8 mouse cellular contexts compared by ENCODE assay signal in the genomic region with DNA sequence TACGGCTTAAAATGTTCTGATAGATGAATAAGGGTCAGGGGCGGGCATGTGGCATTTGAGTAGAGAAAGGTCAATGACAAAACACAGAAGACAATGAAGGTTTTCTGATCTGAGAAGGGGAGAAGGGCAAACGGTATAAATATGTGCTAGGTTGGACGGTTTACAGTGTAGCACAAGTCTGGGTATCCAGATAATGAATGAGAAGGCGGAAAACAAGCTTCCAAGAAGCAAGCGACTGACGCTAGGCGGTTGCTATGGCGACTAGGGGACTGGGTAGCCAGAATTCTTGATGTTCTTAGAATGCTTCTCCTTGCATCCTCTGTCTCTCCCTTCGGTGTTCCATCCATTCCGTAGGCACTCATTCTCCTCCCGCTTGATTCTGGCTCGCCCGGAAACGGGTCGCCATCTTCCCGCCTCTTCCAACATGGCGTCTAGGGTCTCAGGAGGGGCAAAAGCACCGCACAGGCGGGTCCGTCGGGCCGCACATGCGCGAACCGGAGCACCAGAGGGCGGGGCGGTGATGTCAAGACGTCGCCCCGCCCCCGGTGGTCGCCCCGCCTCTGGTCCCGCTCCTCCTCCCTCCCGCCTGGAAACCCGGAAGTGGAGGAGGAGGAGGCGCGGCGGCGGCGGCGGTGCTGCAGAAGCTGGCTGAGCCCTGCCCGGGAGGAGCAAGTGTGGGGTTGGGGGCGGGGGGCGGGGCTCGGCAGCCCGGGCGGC. TPM values are rescaled to one million over a fixed set of nuclear protein-coding genes. Genes with fewer than 3 reads are reported as not detected.
DNase-seq lines count a peak whose midpoint lies in the region; ATAC-seq and TF ChIP-seq lines count a peak whose summit lies in the region.

A gene (plus strand): TSS at position 600 of the 717 bp plus-strand sequence.

- H3K27me3 ChIP-seq in ES-Bruce4 (ENCODE audit: control insufficient read depth, insufficient read depth, low read length, poor library complexity, severe bottlenecking): no peaks in the 10 kb centered on the region
- 0 out of 2 replicates have a peak, but pooled peaks cover 3% of the 10 kb centered on the region for H3K27me3 ChIP-seq in forebrain, embryonic 13.5 days
- no peaks in the 10 kb centered on the region for H3K27me3 ChIP-seq in liver, postnatal 0 days (ENCODE audit: insufficient read depth, low read length)
- H3K27me3 ChIP-seq in neural tube, embryonic 14.5 days (ENCODE audit: control insufficient read depth, insufficient read depth, low read length): no peaks in the 10 kb centered on the region

- no peak for TF ChIP-seq CTCF in ES-Bruce4 (IDR thresholded peaks at IDR 0.05; ENCODE audit: low read depth, low read length)
- TF ChIP-seq CTCF in liver, postnatal 0 days (IDR thresholded peaks at IDR 0.05; ENCODE audit: low read depth): no peak

- DNase-seq in heart, postnatal 10 days: peak; percentile 98
- no peak for DNase-seq in large intestine, adult 2 months (ENCODE audit: low read depth, low spot score)
- DNase-seq in liver, postnatal 0 days: peak; percentile 98
- peak; percentile 100 for DNase-seq in testis, postnatal 10 days (ENCODE audit: low spot score)

- H3K36me3 ChIP-seq in ES-Bruce4 (ENCODE audit: control insufficient read depth, insufficient read depth, low read length, poor library complexity, severe bottlenecking): no peaks in the 10 kb centered on the region
- H3K36me3 ChIP-seq in forebrain, embryonic 13.5 days (ENCODE audit: poor library complexity, severe bottlenecking): no peaks in the 10 kb centered on the region
- H3K36me3 ChIP-seq in liver, postnatal 0 days (replicated peaks; ENCODE audit: insufficient read depth, low read length): no peaks in the 10 kb centered on the region
- H3K36me3 ChIP-seq in neural tube, embryonic 14.5 days (ENCODE audit: control insufficient read depth, insufficient read depth, low read length): no peaks in the 10 kb centered on the region

- peak within 1 kb of the TSS; percentile 75 for H3K27ac ChIP-seq in ES-Bruce4 (ENCODE audit: insufficient read depth, low read length)
- peak within 1 kb of the TSS; percentile 88 for H3K27ac ChIP-seq in forebrain, embryonic 13.5 days
- peak within 1 kb of the TSS; percentile 73 for H3K27ac ChIP-seq in liver, postnatal 0 days (ENCODE audit: low read depth)
- H3K27ac ChIP-seq in neural tube, embryonic 14.5 days (ENCODE audit: low read depth, low read length): peak within 1 kb of the TSS; percentile 93

- no peaks in the 10 kb centered on the region for H3K9me3 ChIP-seq in ES-Bruce4 (replicated peaks; ENCODE audit: control insufficient read depth, insufficient read depth, low read length, poor library complexity, severe bottlenecking)
- no peaks in the 10 kb centered on the region for H3K9me3 ChIP-seq in forebrain, embryonic 13.5 days (replicated peaks)
- no peaks in the 10 kb centered on the region for H3K9me3 ChIP-seq in liver, postnatal 0 days (ENCODE audit: low read length)
- no peaks in the 10 kb centered on the region for H3K9me3 ChIP-seq in neural tube, embryonic 14.5 days (ENCODE audit: control insufficient read depth, low read length)

- TF ChIP-seq POLR2A in ES-Bruce4 (IDR thresholded peaks at IDR 0.05; ENCODE audit: insufficient read depth, low read length): peak; percentile 51

- peak within 1 kb of the TSS; percentile 68 for H3K9ac ChIP-seq in ES-Bruce4 (ENCODE audit: low read depth, poor library complexity, severe bottlenecking)
- H3K9ac ChIP-seq in forebrain, embryonic 13.5 days: peak within 1 kb of the TSS; percentile 75
- peak within 1 kb of the TSS; percentile 76 for H3K9ac ChIP-seq in liver, postnatal 0 days (replicated peaks)
- peak within 1 kb of the TSS; percentile 67 for H3K9ac ChIP-seq in neural tube, embryonic 14.5 days (replicated peaks; ENCODE audit: low read depth, low read length)

- peak within 1 kb of the TSS; percentile 80 for H3K4me2 ChIP-seq in forebrain, embryonic 13.5 days
- peak within 1 kb of the TSS; percentile 95 for H3K4me2 ChIP-seq in liver, postnatal 0 days (ENCODE audit: low read depth, low read length)
- H3K4me2 ChIP-seq in neural tube, embryonic 14.5 days (ENCODE audit: low read depth, low read length): peak within 1 kb of the TSS; percentile 66

- 6% methylated on average over 47 of the region's 49 CpGs for WGBS in forebrain, embryonic 13.5 days
- 6% methylated on average over 43 of the region's 49 CpGs for WGBS in large intestine, adult 2 months
- 8% methylated on average over 40 of the region's 49 CpGs for WGBS in liver, postnatal 0 days (ENCODE audit: insufficient replicate concordance)
- 8% methylated on average over 37 of the region's 49 CpGs for WGBS in neural tube, embryonic 14.5 days

- peak within 1 kb of the TSS; percentile 85 for H3K4me3 ChIP-seq in ES-Bruce4 (ENCODE audit: low read depth, low read length)
- H3K4me3 ChIP-seq in forebrain, embryonic 13.5 days: peak within 1 kb of the TSS; percentile 61
- H3K4me3 ChIP-seq in liver, postnatal 0 days (ENCODE audit: low read depth, low read length): peak within 1 kb of the TSS; percentile 87
- peak within 1 kb of the TSS; percentile 53 for H3K4me3 ChIP-seq in neural tube, embryonic 14.5 days (ENCODE audit: low read depth, low read length)

- peak; percentile 37; the same call in 1 of the 2 replicates for TF ChIP-seq EP300 in ES-Bruce4 (IDR thresholded peaks at IDR 0.05; ENCODE audit: insufficient read depth, low read depth, low read length)
- TF ChIP-seq EP300 in liver, postnatal 0 days (IDR thresholded peaks at IDR 0.05; ENCODE audit: low read depth): peak; percentile 12; the same call in 1 of the 2 replicates

- peak; percentile 86 for ATAC-seq in cerebellum, adult (ENCODE audit: insufficient number of reproducible peaks, low FRiP score, low TSS enrichment)
- ATAC-seq in forebrain, embryonic 13.5 days: peak; percentile 97
- ATAC-seq in liver, postnatal 0 days: peak; percentile 97
- peak; percentile 95 for ATAC-seq in neural tube, embryonic 14.5 days (ENCODE audit: low read depth)

- intact Hi-C loops in heart, postnatal 10 days (cut with DNase I): loop anchor here (2.0 to 10.0 kb wide), 2 partner anchors 111 to 465 kb away; a partner anchor contains a TSS

- peaks cover 2% of the 10 kb centered on the region for H3K4me1 ChIP-seq in ES-Bruce4 (ENCODE audit: control insufficient read depth, insufficient read depth, low read length)
- H3K4me1 ChIP-seq in forebrain, embryonic 13.5 days: peaks cover 15% of the 10 kb centered on the region
- peaks cover 14% of the 10 kb centered on the region for H3K4me1 ChIP-seq in liver, postnatal 0 days (ENCODE audit: insufficient read depth)
- H3K4me1 ChIP-seq in neural tube, embryonic 14.5 days (ENCODE audit: control insufficient read depth, insufficient read depth, low read length): peaks cover 7% of the 10 kb centered on the region

RNA-seq across cellular contexts. Expression of the gene that starts here (rescaled TPM):
- polyA plus RNA-seq in ES-Bruce4 (2011; ENCODE audit: insufficient read depth, insufficient read length, low read depth, missing spikeins): 22.7 and 25.7 TPM in 2 replicates
- 22.4 and 24.7 TPM in 2 replicates for polyA plus RNA-seq in forebrain, embryonic 13.5 days (2015; fragmentation: Nextera tagmentation; extraction: Ambion mirVana)
- total RNA-seq in heart, postnatal 10 days (2021): 10 to 100 TPM; 15.0 to 15.7 TPM
- 18.2 and 21.0 TPM in 2 replicates for polyA plus RNA-seq in large intestine, adult 2 months (2012; rRNA removed)
- polyA plus RNA-seq in liver, postnatal 0 days (2015; fragmentation: Nextera tagmentation; extraction: Ambion mirVana): 9.0 TPM in 2 replicates
- polyA plus RNA-seq in neural tube, embryonic 14.5 days (2014; fragmentation: Nextera tagmentation; extraction: Ambion mirVana): 58.6 and 62.0 TPM in 2 replicates
